Mouse (Mus musculus) heart, embryonic 12.5 days (tissue): ENCODE measurements around the gene Zcrb1. TPM values are rescaled to one million over a fixed set of nuclear protein-coding genes. Genes with fewer than 3 reads are reported as not detected.
"Not testable (repeated sequence)": the region's sequence is repeated elsewhere in the genome, so short reads cannot be mapped to it uniquely, and the experiment has no call there.

ENCODE experiments used
- ATAC-seq: fragments of 200-750 bp; cut with Nextera tagmentation; 2 replicates; pipeline ENCODE4 v1.8.0; 2017; ENCODE audit warnings: moderate TSS enrichment, moderate library complexity; ENCODE audit not compliant: insufficient number of reproducible peaks, low FRiP score
- H3K27ac ChIP-seq: fragments of 300-500 bp; sonication (generic); 2 replicates; pipeline ENCODE4 v1.5.1; 2016; ENCODE audit warnings: mild to moderate bottlenecking, moderate library complexity; ENCODE audit not compliant: poor library complexity, severe bottlenecking
- H3K27me3 ChIP-seq: fragments of 300-500 bp; sonication (generic); replicated peaks from 2 replicates; pipeline ENCODE4 v1.6.1; 2016; ENCODE audit warnings: mild to moderate bottlenecking, moderate library complexity
- H3K36me3 ChIP-seq: fragments of 300-500 bp; sonication (generic); 2 replicates; pipeline ENCODE4 v1.6.1; 2016; ENCODE audit warnings: mild to moderate bottlenecking, moderate library complexity
- H3K4me1 ChIP-seq: fragments of 300-500 bp; sonication (generic); replicated peaks from 2 replicates; pipeline ENCODE4 v1.6.1; 2016; ENCODE audit warnings: mild to moderate bottlenecking
- H3K4me2 ChIP-seq: fragments of 300-500 bp; sonication (generic); 2 replicates; pipeline ENCODE4 v1.6.1; 2016; ENCODE audit warnings: mild to moderate bottlenecking, moderate library complexity
- H3K4me3 ChIP-seq: fragments of 300-500 bp; sonication (generic); 2 replicates; pipeline ENCODE4 v1.5.1; 2016; ENCODE audit warnings: mild to moderate bottlenecking
- H3K9ac ChIP-seq: fragments of 300-500 bp; sonication (generic); 2 replicates; pipeline ENCODE4 v1.6.1; 2016; ENCODE audit warnings: mild to moderate bottlenecking, moderate library complexity
- H3K9me3 ChIP-seq: fragments of 300-500 bp; sonication (generic); replicated peaks from 2 replicates; pipeline ENCODE4 v1.6.1; 2016; ENCODE audit warnings: mild to moderate bottlenecking, moderate library complexity
- WGBS: fragments of 180-500 bp; shearing (Covaris S2); methylation state at CpG from one replicate; pipeline ENCODE4 v1.1.7; 2016; 5-methylcytosine and 5-hydroxymethylcytosine counted together
- polyA plus RNA-seq: library from polyadenylated mRNA; unstranded; fragments of >200 nt; fragmentation: Nextera tagmentation; extraction: Ambion mirVana; gene quantifications from 2 replicates; pipeline ENCODE4 v1.2.1, GENCODE M21; 2016

The Zcrb1 gene
- polyA plus RNA-seq, 1 experiment from 2014 or later: 124 TPM

- H3K27ac ChIP-seq: no peak overlapping the region
- H3K36me3 ChIP-seq: peaks cover 14% of the 10 kb centered on the region
- H3K4me2 ChIP-seq: no peak overlapping the region
- H3K4me3 ChIP-seq: no peak overlapping the region
- H3K9me3 ChIP-seq: no peaks in the 10 kb centered on the region
- no peak for ATAC-seq
- H3K27me3 ChIP-seq: no peaks in the 10 kb centered on the region
- H3K4me1 ChIP-seq: peaks cover 4% of the 10 kb centered on the region
- WGBS: 89% methylated on average over 5 of the region's 5 CpGs
- H3K9ac ChIP-seq: no peak overlapping the region
Measured at GRCm38 (mm10) chr15:93406492-93406891, 8.4 kb upstream of the Zcrb1 start.

GRCm38 (mm10) chr15:93405446-93405986, 7.4 kb upstream of the Zcrb1 start:
- ATAC-seq: no peak

GRCm38 (mm10) chr15:93404849-93405248, 6.7 kb upstream of the Zcrb1 start:
- Histone ChIP-seq H3K9ac (no peak overlapping the region), H3K4me2 (no peak overlapping the region), H3K9me3 (no peaks in the 10 kb centered on the region), H3K27ac (no peak overlapping the region), H3K36me3 (peaks cover 3% of the 10 kb centered on the region; the same call in 1 of the 2 replicates), H3K4me3 (no peak overlapping the region), H3K27me3 (no peaks in the 10 kb centered on the region), H3K4me1 (peaks cover 14% of the 10 kb centered on the region)
- no peak for ATAC-seq

More at GRCm38 (mm10) chr15:93405446-93405986, 7.4 kb upstream of the Zcrb1 start:
- H3K36me3 ChIP-seq: peaks cover 5% of the 10 kb centered on the region
- 87% methylated on average over 7 of the region's 7 CpGs for WGBS
- no peaks in the 10 kb centered on the region for H3K9me3 ChIP-seq
- H3K27me3 ChIP-seq: no peaks in the 10 kb centered on the region
- no peak overlapping the region for H3K27ac ChIP-seq
- H3K4me3 ChIP-seq: no peak overlapping the region
- no peak overlapping the region for H3K4me2 ChIP-seq
- peaks cover 9% of the 10 kb centered on the region for H3K4me1 ChIP-seq
- no peak overlapping the region for H3K9ac ChIP-seq

- Histone ChIP-seq H3K4me1 (peaks cover 23% of the 10 kb centered on the region), H3K9me3 (no peaks in the 10 kb centered on the region), H3K9ac (no peak overlapping the region), H3K4me3 (no peak overlapping the region), H3K27me3 (no peaks in the 10 kb centered on the region), H3K27ac (no peak overlapping the region), H3K4me2 (no peak overlapping the region), H3K36me3 (peaks cover 3% of the 10 kb centered on the region; the same call in 1 of the 2 replicates)
- no peak for ATAC-seq
- 93% methylated on average over 2 of the region's 2 CpGs for WGBS
Measured at GRCm38 (mm10) chr15:93402730-93403129, 4.6 kb upstream of the Zcrb1 start.

GRCm38 (mm10) chr15:93401446-93401845, 3.3 kb upstream of the Zcrb1 start:
- Histone ChIP-seq H3K36me3 (peaks cover 2% of the 10 kb centered on the region; the same call in 1 of the 2 replicates), H3K4me1 (peaks cover 31% of the 10 kb centered on the region), H3K9ac (no peak overlapping the region), H3K4me3 (no peak overlapping the region), H3K4me2 (no peak overlapping the region), H3K27me3 (no peaks in the 10 kb centered on the region), H3K27ac (no peak overlapping the region), H3K9me3 (no peaks in the 10 kb centered on the region)
- 49% methylated on average over 4 of the region's 4 CpGs for WGBS
- no peak for ATAC-seq

GRCm38 (mm10) chr15:93398699-93399540, 786 bp upstream of the Zcrb1 start:
- 3% methylated on average over 36 of the region's 36 CpGs for WGBS
- H3K4me1 ChIP-seq: peaks cover 31% of the 10 kb centered on the region
- ATAC-seq: no peak

GRCm38 (mm10) chr15:93397269-93397668, 865 bp downstream of the Zcrb1 start:
- H3K27ac ChIP-seq: no peak overlapping the region
- H3K36me3 ChIP-seq: peaks cover 25% of the 10 kb centered on the region
- peak overlapping the region; percentile 89 for H3K9ac ChIP-seq
- no peaks in the 10 kb centered on the region for H3K27me3 ChIP-seq
- H3K4me1 ChIP-seq: peaks cover 31% of the 10 kb centered on the region
- H3K4me2 ChIP-seq: peak overlapping the region; percentile 80
- no peak for ATAC-seq
- peak overlapping the region; percentile 85 for H3K4me3 ChIP-seq
- WGBS: 2% methylated on average over 11 of the region's 11 CpGs
- H3K9me3 ChIP-seq: no peaks in the 10 kb centered on the region

More at GRCm38 (mm10) chr15:93398699-93399540, 786 bp upstream of the Zcrb1 start:
- peak overlapping the region; percentile 85 for H3K4me3 ChIP-seq
- peaks cover 10% of the 10 kb centered on the region for H3K36me3 ChIP-seq
- H3K27ac ChIP-seq: peak overlapping the region; percentile 80; the same call in 1 of the 2 replicates
- peak overlapping the region; percentile 89 for H3K9ac ChIP-seq
- H3K4me2 ChIP-seq: peak overlapping the region; percentile 80
- no peaks in the 10 kb centered on the region for H3K27me3 ChIP-seq
- H3K9me3 ChIP-seq: no peaks in the 10 kb centered on the region

- Histone ChIP-seq H3K4me1 (no peaks in the 10 kb centered on the region), H3K4me3 (no peak overlapping the region), H3K27ac (no peak overlapping the region), H3K9ac (no peak overlapping the region), H3K36me3 (peaks cover 22% of the 10 kb centered on the region), H3K27me3 (no peaks in the 10 kb centered on the region), H3K4me2 (no peak overlapping the region), H3K9me3 (0 out of 2 replicates have a peak, but pooled peaks cover 8% of the 10 kb centered on the region)
- ATAC-seq: no peak
- 65% methylated on average over 5 of the region's 5 CpGs for WGBS
Measured at GRCm38 (mm10) chr15:93381337-93381736, 16.8 kb downstream of the Zcrb1 start.

GRCm38 (mm10) chr15:93379177-93379576, 19.0 kb downstream of the Zcrb1 start:
- Histone ChIP-seq H3K4me1 (no peaks in the 10 kb centered on the region), H3K36me3 (peaks cover 5% of the 10 kb centered on the region; the same call in 1 of the 2 replicates), H3K27ac (no peak overlapping the region), H3K9me3 (0 out of 2 replicates have a peak, but pooled peaks cover 8% of the 10 kb centered on the region), H3K27me3 (no peaks in the 10 kb centered on the region), H3K4me3 (no peak overlapping the region), H3K4me2 (no peak overlapping the region), H3K9ac (no peak overlapping the region)
- 75% methylated on average over 3 of the region's 3 CpGs for WGBS
- no peak for ATAC-seq

GRCm38 (mm10) chr15:93375696-93376095, 22.4 kb downstream of the Zcrb1 start:
- no peak for ATAC-seq

GRCm38 (mm10) chr15:93372525-93373119, 25.5 kb downstream of the Zcrb1 start:
- not testable (repeated sequence) for H3K9ac ChIP-seq, H3K27me3 ChIP-seq, H3K4me1 ChIP-seq, ATAC-seq, H3K4me2 ChIP-seq, H3K27ac ChIP-seq, H3K4me3 ChIP-seq, H3K36me3 ChIP-seq, H3K9me3 ChIP-seq

More at GRCm38 (mm10) chr15:93375696-93376095, 22.4 kb downstream of the Zcrb1 start:
- no peaks in the 10 kb centered on the region for H3K27me3 ChIP-seq
- 80% methylated on average over 5 of the region's 5 CpGs for WGBS
- no peak overlapping the region for H3K27ac ChIP-seq
- no peak overlapping the region for H3K4me2 ChIP-seq
- H3K9ac ChIP-seq: no peak overlapping the region
- no peaks in the 10 kb centered on the region for H3K36me3 ChIP-seq
- H3K4me3 ChIP-seq: no peak overlapping the region
- no peaks in the 10 kb centered on the region; the same call in 1 of the 2 replicates for H3K4me1 ChIP-seq
- H3K9me3 ChIP-seq: no peaks in the 10 kb centered on the region
